Mouse (Mus musculus) kidney, postnatal 0 days (tissue): ENCODE data around the gene Tanc2. TPM values are rescaled to one million over a fixed set of nuclear protein-coding genes. Genes with fewer than 3 reads are reported as not detected.

Experiments used
- ATAC-seq: fragments of 200-750 bp; cut with Nextera tagmentation; replicated peaks from 2 replicates; pipeline ENCODE4 v1.8.0; 2017; ENCODE audit warnings: low read depth, moderate number of reproducible peaks, moderate TSS enrichment, moderate library complexity; ENCODE audit not compliant: low FRiP score
- DNase-seq: peaks from one replicate; pipeline ENCODE4 v3.0.0-alpha.2; 2016; ENCODE audit warnings: low spot score
- H3K27ac ChIP-seq: fragments of 300-500 bp; sonication (generic); 2 replicates; pipeline ENCODE4 v1.5.1; 2014; ENCODE audit warnings: mild to moderate bottlenecking
- H3K27me3 ChIP-seq: fragments of 300-500 bp; sonication (generic); 2 replicates; pipeline ENCODE4 v1.6.1; 2014; ENCODE audit warnings: low read length, mixed read lengths; ENCODE audit not compliant: insufficient read depth
- H3K36me3 ChIP-seq: fragments of 300-500 bp; sonication (generic); 2 replicates; pipeline ENCODE4 v1.6.1; 2014; ENCODE audit warnings: low read length, mixed read lengths; ENCODE audit not compliant: insufficient read depth
- H3K4me1 ChIP-seq: fragments of 300-500 bp; sonication (generic); replicated peaks from 2 replicates; pipeline ENCODE4 v1.6.1; 2014; ENCODE audit warnings: antibody characterized with exemption, low read length, mixed read lengths; ENCODE audit not compliant: insufficient read depth
- H3K4me2 ChIP-seq: fragments of 300-500 bp; sonication (generic); 2 replicates; pipeline ENCODE4 v1.6.1; 2014; ENCODE audit warnings: mild to moderate bottlenecking, low read length, moderate library complexity, mixed read lengths
- H3K4me3 ChIP-seq: fragments of 300-500 bp; sonication (generic); replicated peaks from 2 replicates; pipeline ENCODE4 v1.5.1; 2014; ENCODE audit warnings: low read depth, low read length
- H3K9ac ChIP-seq: fragments of 300-500 bp; sonication (generic); 2 replicates; pipeline ENCODE4 v1.6.1; 2014; ENCODE audit warnings: low read depth, low read length
- H3K9me3 ChIP-seq: fragments of 300-500 bp; sonication (generic); replicated peaks from 2 replicates; pipeline ENCODE4 v1.6.1; 2016; ENCODE audit warnings: low read length, inconsistent platforms, mixed read lengths
- CTCF ChIP-seq: IDR thresholded peaks from 2 replicates; pipeline ENCODE4 v1.5.1; 2016; ENCODE audit warnings: antibody characterized with exemption, low read depth, mild to moderate bottlenecking, moderate library complexity
- WGBS: fragments of 180-500 bp; shearing (Covaris S2); extraction: QIAGEN DNeasy Blood & Tissue Kit; methylation state at CpG from one replicate; pipeline ENCODE4 v1.1.7; 2014; 5-methylcytosine and 5-hydroxymethylcytosine counted together
- polyA plus RNA-seq: library from polyadenylated mRNA; unstranded; fragments of >200 nt; fragmentation: Nextera tagmentation; extraction: Ambion mirVana; gene quantifications from 2 replicates; pipeline ENCODE4 v1.2.1, GENCODE M21; 2015

Gene Tanc2
- polyA plus RNA-seq, 1 experiment from 2014 or later: 8.8 TPM

- ATAC-seq (no peak), DNase-seq (no peak)
- Histone ChIP-seq H3K9me3 (no peaks in the 10 kb centered on the region), H3K4me1 (no peaks in the 10 kb centered on the region), H3K9ac (no peak overlapping the region), H3K27ac (no peak overlapping the region), H3K4me3 (no peak overlapping the region), H3K27me3 (no peaks in the 10 kb centered on the region), H3K36me3 (no peaks in the 10 kb centered on the region), H3K4me2 (no peak overlapping the region)
- no peak for TF ChIP-seq CTCF
- 36% methylated on average over 1 of the region's 1 CpGs for WGBS
Measured at GRCm38 (mm10) chr11:105567221-105567641, 22.6 kb upstream of the Tanc2 start.

GRCm38 (mm10) chr11:105571996-105572395 lies 17.8 kb upstream of the Tanc2 start:
- no peak overlapping the region for H3K27ac ChIP-seq
- H3K9ac ChIP-seq: no peak overlapping the region
- no peaks in the 10 kb centered on the region for H3K27me3 ChIP-seq
- WGBS: 70% methylated on average over 8 of the region's 8 CpGs
- ATAC-seq: no peak
- H3K9me3 ChIP-seq: no peaks in the 10 kb centered on the region
- no peak overlapping the region for H3K4me2 ChIP-seq
- TF ChIP-seq CTCF: no peak
- no peak overlapping the region for H3K4me3 ChIP-seq
- no peak for DNase-seq
- H3K4me1 ChIP-seq: no peaks in the 10 kb centered on the region
- H3K36me3 ChIP-seq: no peaks in the 10 kb centered on the region

- Histone ChIP-seq H3K36me3 (no peaks in the 10 kb centered on the region), H3K4me3 (no peak overlapping the region), H3K4me1 (no peaks in the 10 kb centered on the region), H3K4me2 (no peak overlapping the region), H3K9ac (no peak overlapping the region), H3K27me3 (no peaks in the 10 kb centered on the region), H3K9me3 (no peaks in the 10 kb centered on the region), H3K27ac (0 out of 2 replicates have a peak overlapping the region, but pooled peaks have one; percentile 39)
- TF ChIP-seq CTCF: no peak
- 34% methylated on average over 7 of the region's 7 CpGs for WGBS
- DNase-seq: peak; percentile 15
- ATAC-seq: no peak
Measured at GRCm38 (mm10) chr11:105574241-105574640, 15.5 kb upstream of the Tanc2 start.

GRCm38 (mm10) chr11:105577211-105577610 lies 12.6 kb upstream of the Tanc2 start:
- Histone ChIP-seq H3K4me3 (no peak overlapping the region), H3K4me1 (no peaks in the 10 kb centered on the region), H3K36me3 (no peaks in the 10 kb centered on the region), H3K27me3 (no peaks in the 10 kb centered on the region), H3K9ac (no peak overlapping the region), H3K9me3 (no peaks in the 10 kb centered on the region), H3K4me2 (no peak overlapping the region), H3K27ac (no peak overlapping the region)
- TF ChIP-seq CTCF: no peak
- ATAC-seq (no peak), DNase-seq (no peak)

GRCm38 (mm10) chr11:105582020-105582419 lies 7.8 kb upstream of the Tanc2 start:
- no peaks in the 10 kb centered on the region for H3K27me3 ChIP-seq
- no peaks in the 10 kb centered on the region for H3K4me1 ChIP-seq
- ATAC-seq (no peak), DNase-seq (no peak)
- 83% methylated on average over 3 of the region's 3 CpGs for whole genome bisulfite sequencing
- no peak overlapping the region for H3K4me2 ChIP-seq
- H3K36me3 ChIP-seq: no peaks in the 10 kb centered on the region
- H3K9ac ChIP-seq: no peak overlapping the region
- TF ChIP-seq CTCF: no peak
- H3K9me3 ChIP-seq: no peaks in the 10 kb centered on the region
- no peak overlapping the region for H3K27ac ChIP-seq
- H3K4me3 ChIP-seq: no peak overlapping the region

- H3K4me3 ChIP-seq: peak overlapping the region; percentile 74
- no peaks in the 10 kb centered on the region for H3K4me1 ChIP-seq
- no peaks in the 10 kb centered on the region for H3K9me3 ChIP-seq
- ATAC-seq (peak; percentile 89), DNase-seq (peak; percentile 91)
- peak overlapping the region; percentile 71 for H3K4me2 ChIP-seq
- H3K36me3 ChIP-seq: no peaks in the 10 kb centered on the region
- WGBS: under 1% methylated on average over 66 of the region's 70 CpGs
- peak overlapping the region; percentile 58 for H3K27ac ChIP-seq
- TF ChIP-seq CTCF: no peak; the same call in 1 of the 2 replicates
- peak overlapping the region; percentile 89 for H3K9ac ChIP-seq
- no peaks in the 10 kb centered on the region for H3K27me3 ChIP-seq
Measured at GRCm38 (mm10) chr11:105589231-105589876, 432 bp upstream of the Tanc2 start.

- Histone ChIP-seq H3K4me3 (no peak overlapping the region), H3K9ac (no peak overlapping the region), H3K4me2 (no peak overlapping the region), H3K36me3 (no peaks in the 10 kb centered on the region), H3K27ac (no peak overlapping the region), H3K27me3 (no peaks in the 10 kb centered on the region), H3K9me3 (no peaks in the 10 kb centered on the region), H3K4me1 (no peaks in the 10 kb centered on the region)
- TF ChIP-seq CTCF: peak; percentile 99
- 27% methylated on average over 1 of the region's 1 CpGs for WGBS
- ATAC-seq: no peak
- DNase-seq: peak; percentile 96
Measured at GRCm38 (mm10) chr11:105591905-105592304, 2.1 kb downstream of the Tanc2 start.
